Mouse (Mus musculus): ENCODE data around the gene Ambra1.

- TF ChIP-seq CTCF (IDR thresholded peaks at IDR 0.05; ENCODE audit: extremely low read depth, insufficient read depth, low read length): no peak
- TF ChIP-seq POLR2A (IDR thresholded peaks at IDR 0.05; ENCODE audit: extremely low read depth, insufficient read depth, low read length): no peak
These were observed 21.6 kb upstream of the Ambra1 start for GRCm38 (mm10) chr2:91708361-91708760.
